Mouse (Mus musculus) small intestine, adult 2 months (tissue): Measurements from ENCODE around the gene Efcab9. TPM values are rescaled to one million over a fixed set of nuclear protein-coding genes. Genes with fewer than 3 reads are reported as not detected.

Experiments
- H3K27ac ChIP-seq: fragments of 200-500 bp; 2 replicates; pipeline ENCODE4 v1.5.1; 2012; ENCODE audit warnings: low read depth, low read length, control low read depth, inconsistent platforms; ENCODE audit not compliant: insufficient read depth
- H3K27me3 ChIP-seq: fragments of 200-500 bp; 2 replicates; pipeline ENCODE4 v1.6.1; 2012; ENCODE audit warnings: mild to moderate bottlenecking, moderate library complexity, low read length, inconsistent platforms; ENCODE audit not compliant: control insufficient read depth, insufficient read depth
- H3K36me3 ChIP-seq: fragments of 200-500 bp; 2 replicates; pipeline ENCODE4 v1.6.1; 2012; ENCODE audit warnings: mild to moderate bottlenecking, low read length, control low read depth, inconsistent platforms; ENCODE audit not compliant: control insufficient read depth, insufficient read depth
- H3K4me1 ChIP-seq: fragments of 200-500 bp; 2 replicates; pipeline ENCODE4 v1.6.1; 2012; ENCODE audit warnings: low read length, inconsistent platforms, mixed read lengths; ENCODE audit not compliant: control insufficient read depth, insufficient read depth, insufficient read length
- H3K4me3 ChIP-seq: fragments of 200-500 bp; 2 replicates; pipeline ENCODE4 v1.5.1; 2012; ENCODE audit warnings: low read depth, mild to moderate bottlenecking, control low read depth, inconsistent platforms, low read length, moderate library complexity
- CTCF ChIP-seq: fragments of 200-500 bp; IDR thresholded peaks from 2 replicates; pipeline ENCODE4 v1.5.1; 2012; ENCODE audit warnings: low read depth, mild to moderate bottlenecking, control low read depth, inconsistent platforms, low read length, moderate library complexity, mixed read lengths; ENCODE audit not compliant: insufficient replicate concordance, insufficient read length; ENCODE audit errors: extremely low read depth
- POLR2A ChIP-seq: fragments of 200-500 bp; IDR thresholded peaks from 2 replicates; pipeline ENCODE4 v1.6.1; 2012; ENCODE audit warnings: low read depth, mild to moderate bottlenecking, control low read depth, inconsistent platforms, low read length, moderate library complexity
- WGBS: fragments of 180-500 bp; shearing (Covaris S2); methylation state at CpG from one replicate; pipeline ENCODE4 v1.1.7; 2018; 5-methylcytosine and 5-hydroxymethylcytosine counted together
- polyA plus RNA-seq: library from polyadenylated mRNA; depleted of rRNA; stranded (reverse); fragments of >200 nt; gene quantifications from 2 replicates; pipeline ENCODE4 v1.2.3, GENCODE M21; 2012

Gene Efcab9
- polyA plus RNA-seq, 1 experiment, result not detected

DNA sequence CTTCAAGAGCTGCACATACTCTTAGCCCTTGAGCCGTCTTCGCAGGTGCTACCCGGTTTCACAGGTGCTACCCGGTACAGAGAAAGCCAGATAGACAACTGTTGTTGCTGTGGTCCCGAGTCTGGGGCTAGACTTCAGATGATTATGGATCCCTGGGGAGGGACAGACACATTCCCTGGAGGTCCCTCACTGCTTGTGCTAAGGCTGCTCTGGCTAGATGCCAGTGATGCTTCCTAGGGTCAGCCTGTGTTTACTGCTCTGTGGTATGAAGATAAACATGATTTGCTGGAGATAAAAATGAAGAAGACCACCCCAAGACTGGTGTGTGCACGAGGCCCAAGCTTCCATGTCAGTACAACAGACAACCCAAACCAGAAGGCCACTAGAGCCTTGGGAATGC, 12.2 kb upstream of the Efcab9 start:
- peaks cover 15% of the 10 kb centered on the region; the same call in 1 of the 2 replicates for H3K4me1 ChIP-seq
- H3K4me3 ChIP-seq, result no peak overlapping the region
- no peaks in the 10 kb centered on the region for H3K27me3 ChIP-seq
- 78% methylated on average over 6 of the region's 6 CpGs for WGBS
- H3K27ac ChIP-seq, result no peak overlapping the region
- H3K36me3 ChIP-seq, result 0 out of 2 replicates have a peak, but pooled peaks cover 3% of the 10 kb centered on the region
- TF ChIP-seq CTCF (no peak), POLR2A (no peak)

DNA sequence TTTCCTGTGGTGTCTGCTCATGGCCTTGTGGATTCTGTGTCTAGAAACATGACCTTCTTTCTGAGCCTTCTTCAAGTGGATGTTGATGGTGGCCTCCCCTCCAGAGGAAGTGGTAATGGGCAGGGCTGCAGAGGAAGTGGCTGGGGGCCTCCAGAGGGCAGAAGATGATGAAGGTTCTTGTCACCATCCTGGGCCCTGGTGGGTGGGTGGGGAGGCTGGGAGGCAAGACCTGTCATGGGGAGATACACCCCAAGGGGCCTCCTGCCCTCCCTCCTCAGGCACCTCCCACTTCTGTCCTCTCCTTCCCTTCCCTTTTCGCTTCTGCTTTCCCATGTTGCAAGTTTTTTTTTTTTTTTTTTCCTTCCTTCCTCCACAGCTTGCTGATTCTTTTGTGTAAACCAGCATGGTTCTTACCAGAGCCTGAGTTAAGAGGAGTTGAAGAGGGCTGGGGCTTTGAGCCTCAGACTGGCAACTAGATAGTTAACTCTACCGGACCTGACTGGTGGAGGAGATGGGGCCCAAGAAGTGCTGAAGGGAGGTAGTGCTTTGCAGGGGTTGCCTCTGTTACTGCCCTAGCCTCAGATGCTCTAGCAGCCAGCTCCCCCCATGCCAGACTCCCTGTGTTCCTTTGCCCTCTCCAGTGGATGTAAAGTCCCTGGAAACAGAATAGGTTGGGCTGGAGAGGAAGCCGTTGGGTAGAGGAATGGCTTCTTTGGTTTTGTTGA, 11.0 kb upstream of the Efcab9 start:
- Histone ChIP-seq H3K4me1 (peaks cover 26% of the 10 kb centered on the region; the same call in 1 of the 2 replicates), H3K27me3 (no peaks in the 10 kb centered on the region), H3K4me3 (no peak overlapping the region), H3K27ac (peak overlapping the region; percentile 57), H3K36me3 (0 out of 2 replicates have a peak, but pooled peaks cover 1% of the 10 kb centered on the region)
- 45% methylated on average over 3 of the region's 3 CpGs for WGBS
- TF ChIP-seq POLR2A (no peak), CTCF (no peak)

- TF ChIP-seq CTCF (no peak), POLR2A (no peak)
Observed at GRCm38 (mm10) chr11:32542181-32542580, 10.3 kb upstream of the Efcab9 start.

GRCm38 (mm10) chr11:32540463-32540862, 8.6 kb upstream of the Efcab9 start:
- H3K27me3 ChIP-seq, result no peaks in the 10 kb centered on the region
- no peak overlapping the region for H3K27ac ChIP-seq
- peaks cover 23% of the 10 kb centered on the region; the same call in 1 of the 2 replicates for H3K4me1 ChIP-seq
- TF ChIP-seq CTCF (no peak), POLR2A (no peak)
- H3K4me3 ChIP-seq, result no peak overlapping the region
- 0 out of 2 replicates have a peak, but pooled peaks cover 1% of the 10 kb centered on the region for H3K36me3 ChIP-seq
- 75% methylated on average over 6 of the region's 6 CpGs for WGBS

More at GRCm38 (mm10) chr11:32542181-32542580, 10.3 kb upstream of the Efcab9 start:
- H3K27ac ChIP-seq, result peak overlapping the region; percentile 55
- H3K4me3 ChIP-seq, result no peak overlapping the region
- H3K4me1 ChIP-seq, result peaks cover 26% of the 10 kb centered on the region; the same call in 1 of the 2 replicates
- 82% methylated on average over 4 of the region's 4 CpGs for WGBS
- no peaks in the 10 kb centered on the region for H3K27me3 ChIP-seq
- H3K36me3 ChIP-seq, result 0 out of 2 replicates have a peak, but pooled peaks cover 1% of the 10 kb centered on the region

DNA sequence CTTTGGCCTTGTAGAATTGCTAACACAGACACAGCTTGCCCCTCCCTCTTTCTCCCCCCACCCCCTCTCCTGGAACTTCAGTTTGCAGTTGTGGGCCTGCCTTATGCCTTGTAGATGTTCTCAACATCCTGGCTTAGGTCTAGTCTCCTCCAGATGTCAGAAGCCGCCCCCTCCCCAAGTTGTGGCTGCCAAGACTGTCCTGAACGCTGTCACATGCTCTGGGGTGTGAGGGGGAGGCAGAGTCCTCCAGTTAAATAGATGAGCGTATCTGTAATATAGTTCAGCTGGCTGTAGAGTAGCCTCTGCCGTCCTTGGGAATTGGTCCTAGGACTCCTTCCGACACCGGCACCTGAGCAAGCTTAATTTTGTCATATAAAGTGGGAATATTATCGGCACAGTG, 7.8 kb upstream of the Efcab9 start:
- Histone ChIP-seq H3K4me3 (no peak overlapping the region), H3K27ac (no peak overlapping the region), H3K4me1 (peaks cover 26% of the 10 kb centered on the region; the same call in 1 of the 2 replicates), H3K36me3 (0 out of 2 replicates have a peak, but pooled peaks cover 1% of the 10 kb centered on the region), H3K27me3 (no peaks in the 10 kb centered on the region)
- TF ChIP-seq CTCF (no peak), POLR2A (no peak)
- 84% methylated on average over 7 of the region's 7 CpGs for WGBS

DNA sequence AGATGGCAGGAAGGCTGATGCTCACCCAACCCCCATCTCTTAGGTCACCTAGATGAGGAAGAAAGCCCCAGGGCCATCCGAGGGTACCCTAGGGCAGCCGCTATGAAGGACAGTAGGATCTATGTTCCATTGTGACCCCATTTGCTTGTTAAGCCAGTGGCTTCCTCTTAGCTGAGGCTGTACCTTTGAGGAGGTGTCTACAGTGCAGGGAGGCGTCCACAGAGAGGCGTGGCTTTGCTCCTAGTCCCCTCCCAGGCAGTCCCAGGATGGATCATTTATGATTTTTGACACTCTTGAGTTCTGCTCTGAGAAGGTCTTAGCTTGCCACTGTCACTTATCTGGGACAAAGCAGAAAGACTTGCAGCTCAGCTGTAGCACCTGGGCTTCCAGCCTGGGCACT, 7.0 kb upstream of the Efcab9 start:
- H3K27ac ChIP-seq, result 0 out of 2 replicates have a peak overlapping the region, but pooled peaks have one; percentile 12
- TF ChIP-seq CTCF (no peak), POLR2A (no peak)
- 0 out of 2 replicates have a peak, but pooled peaks cover 1% of the 10 kb centered on the region for H3K36me3 ChIP-seq
- no peak overlapping the region for H3K4me3 ChIP-seq
- peaks cover 27% of the 10 kb centered on the region; the same call in 1 of the 2 replicates for H3K4me1 ChIP-seq
- no peaks in the 10 kb centered on the region for H3K27me3 ChIP-seq
- WGBS, result 64% methylated on average over 4 of the region's 4 CpGs

- Histone ChIP-seq H3K4me1 (peaks cover 27% of the 10 kb centered on the region; the same call in 1 of the 2 replicates), H3K36me3 (no peaks in the 10 kb centered on the region), H3K27ac (0 out of 2 replicates have a peak overlapping the region, but pooled peaks have one; percentile 12), H3K27me3 (no peaks in the 10 kb centered on the region), H3K4me3 (no peak overlapping the region)
- WGBS, result 79% methylated on average over 6 of the region's 6 CpGs
- no peak for TF ChIP-seq POLR2A
- no peak for TF ChIP-seq CTCF
Observed at GRCm38 (mm10) chr11:32538435-32538834, 6.6 kb upstream of the Efcab9 start.

- WGBS, result 63% methylated on average over 7 of the region's 7 CpGs
- Histone ChIP-seq H3K27ac (no peak overlapping the region), H3K4me1 (peaks cover 24% of the 10 kb centered on the region; the same call in 1 of the 2 replicates)
Observed at GRCm38 (mm10) chr11:32536954-32537353, 5.1 kb upstream of the Efcab9 start.

More at GRCm38 (mm10) chr11:32536954-32537353, 5.1 kb upstream of the Efcab9 start:
- Histone ChIP-seq H3K4me3 (no peak overlapping the region), H3K27me3 (no peaks in the 10 kb centered on the region), H3K36me3 (no peaks in the 10 kb centered on the region)
- TF ChIP-seq POLR2A, result no peak
- TF ChIP-seq CTCF, result no peak
